Mouse (Mus musculus): ENCODE measurements around the gene Trpc4ap.

DNA sequence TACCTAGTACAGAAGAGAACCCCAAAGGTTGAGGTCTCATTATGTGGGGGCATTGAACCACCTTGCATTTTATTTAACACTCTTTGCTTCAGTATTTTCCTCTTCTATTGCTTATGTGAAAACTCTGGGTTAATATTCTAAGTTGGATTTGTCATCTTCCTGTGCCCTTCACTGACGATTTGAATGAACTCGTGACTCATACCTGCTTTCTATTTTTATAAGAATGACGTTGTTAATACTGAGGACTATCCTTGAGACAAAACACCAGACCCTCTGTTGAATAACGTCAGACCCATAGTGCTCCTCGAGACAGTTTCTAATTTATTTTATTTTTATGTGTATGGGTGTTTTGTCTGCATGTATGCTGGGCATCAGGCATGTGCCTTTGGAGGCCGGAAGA, 44.8 kb upstream of the Trpc4ap start:
- no peak for TF ChIP-seq CTCF (IDR thresholded peaks at IDR 0.05; ENCODE audit: low read depth, low read length)
- TF ChIP-seq GATA1 (IDR thresholded peaks at IDR 0.05; ENCODE audit: borderline replicate concordance, low read length), result no peak
- TF ChIP-seq TAL1 (conservative IDR thresholded peaks at IDR 0.05; ENCODE audit: low read depth, low read length), result no peak
- no peak for TF ChIP-seq POLR2AphosphoS5 (IDR thresholded peaks at IDR 0.05; ENCODE audit: insufficient replicate concordance, low read depth, low read length)

Measured in G1E (cell line).